Mouse (Mus musculus): ENCODE measurements at regions not wholly inside any gene's neighbourhood (a gene's known extent, or its start where the extent isn't known, plus 50 kb on each side); places are given as distances from the start of the nearest gene placed in this dataset.

DNA sequence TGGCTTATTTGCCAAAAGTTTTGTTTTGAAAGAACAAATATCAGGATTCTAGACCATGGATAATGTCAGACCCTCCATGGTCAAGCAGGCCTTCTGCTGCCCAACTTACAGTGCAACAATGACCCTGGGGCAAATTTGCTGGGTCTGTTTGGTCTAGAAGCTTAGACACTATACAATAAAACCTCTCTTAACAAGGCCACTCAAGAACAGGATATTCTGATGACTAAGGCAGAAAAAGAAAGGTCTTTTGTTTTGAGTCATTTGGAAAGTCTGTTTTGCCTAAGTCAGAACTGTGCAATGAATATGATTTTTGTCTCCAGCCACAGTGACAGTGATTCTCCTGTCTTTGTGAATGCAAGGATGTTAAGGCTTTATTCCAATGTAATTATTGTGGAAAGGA is 1435.0 kb downstream of the Slc22a22 start:
- no peak for DNase-seq (ENCODE audit: low read depth)

DNA sequence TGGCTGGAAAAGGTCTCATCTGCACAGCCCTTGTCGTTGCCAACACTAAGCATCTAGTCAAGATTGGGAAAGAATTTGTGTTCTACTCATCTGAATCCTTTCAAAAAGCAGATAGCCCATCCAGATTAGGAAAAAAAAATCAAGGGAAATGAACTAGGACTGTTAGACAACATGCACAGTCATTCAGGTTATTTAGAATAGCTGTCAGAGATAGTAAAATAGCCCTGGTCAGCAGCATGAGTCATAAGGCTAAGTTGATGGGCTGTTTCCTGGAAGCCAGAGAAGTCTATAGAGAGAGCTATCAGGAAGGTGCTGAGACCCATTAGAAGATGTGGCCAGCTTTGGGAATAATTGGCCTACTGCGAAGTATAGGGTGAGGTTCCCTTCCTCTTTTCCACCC is 1447.4 kb downstream of the Slc22a22 start:
- DNase-seq (ENCODE audit: low read depth) = no peak

DNA sequence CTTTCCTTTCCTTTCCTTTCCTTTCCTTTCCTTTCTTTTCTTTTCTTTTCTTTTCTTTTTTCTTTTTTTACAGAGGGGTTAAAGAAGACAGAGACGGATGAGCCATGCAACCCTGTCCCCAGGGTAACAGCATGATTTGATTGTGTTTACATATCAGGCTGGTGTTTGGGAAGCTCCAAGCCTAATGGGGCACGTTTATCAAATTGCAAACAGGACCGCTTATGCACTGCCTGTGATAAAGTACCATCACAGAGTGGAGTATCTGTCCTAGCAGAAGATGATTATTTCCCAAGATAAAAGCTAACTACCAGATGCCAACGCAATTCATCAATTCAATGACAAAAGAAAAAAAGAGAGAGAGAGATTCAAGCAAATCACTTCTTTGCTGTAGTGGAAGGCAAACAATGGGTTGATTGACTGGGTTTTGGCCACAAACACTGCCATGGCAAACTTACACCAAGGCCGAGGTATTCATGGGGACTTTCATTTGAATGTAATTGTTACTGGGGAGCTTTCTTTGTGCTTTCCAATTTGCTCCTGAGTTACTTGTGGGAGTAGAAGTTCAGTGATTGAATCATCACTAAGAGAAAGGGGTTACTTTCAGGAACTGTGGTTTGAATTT is 1450.1 kb downstream of the Slc22a22 start:
- no peak for DNase-seq (ENCODE audit: low read depth)

DNA sequence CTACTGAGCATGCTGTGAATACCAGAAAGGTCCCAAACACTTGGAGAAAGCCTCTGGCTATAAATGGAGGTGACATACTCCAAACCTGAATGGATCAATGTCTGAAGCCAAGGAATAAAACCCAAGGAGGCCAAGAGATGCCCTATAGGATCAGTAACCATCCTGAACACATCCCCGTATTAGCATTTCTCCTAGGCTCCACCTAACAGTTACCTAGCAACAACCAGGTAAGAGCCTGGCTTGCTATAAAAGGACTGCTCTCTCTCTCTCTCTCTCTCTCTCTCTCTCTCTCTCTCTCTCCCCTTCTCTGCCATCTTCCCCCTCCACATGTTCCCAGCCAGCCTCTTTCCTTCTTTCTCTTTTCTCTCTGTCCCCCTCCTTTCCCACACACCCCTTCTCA is 1452.7 kb downstream of the Slc22a22 start:
- DNase-seq (ENCODE audit: low read depth) = no peak

DNA sequence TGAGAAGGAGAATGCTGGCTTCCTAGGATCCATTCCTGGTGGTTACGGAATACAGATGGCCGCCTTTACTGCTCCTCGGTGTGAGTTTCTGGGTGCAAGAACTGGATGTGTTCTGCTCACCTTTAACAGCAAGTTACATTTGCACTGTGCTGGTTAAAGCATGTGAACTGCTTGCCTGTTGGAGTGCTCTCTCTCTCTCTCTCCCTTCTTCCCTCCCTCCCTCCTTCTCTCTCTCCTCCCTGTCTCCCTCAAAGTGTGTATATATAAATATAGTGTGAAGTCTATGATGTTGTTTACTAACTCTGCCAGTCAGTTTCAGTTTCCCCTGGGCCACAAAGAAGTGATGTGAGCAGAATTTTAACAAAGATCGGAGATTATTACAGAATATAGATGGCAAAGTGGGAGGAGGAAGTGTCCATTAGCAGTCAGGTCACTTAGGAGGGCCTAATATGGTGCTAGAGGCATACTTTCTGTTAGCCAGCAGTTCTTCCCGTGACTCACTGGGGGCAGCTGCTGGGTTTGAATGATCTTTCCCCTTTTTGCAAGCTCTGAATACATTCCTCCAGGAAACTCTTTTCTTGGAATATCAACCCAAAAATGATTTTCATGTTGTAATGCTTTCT is 1453.5 kb downstream of the Slc22a22 start:
- no peak for DNase-seq (ENCODE audit: low read depth)

DNA sequence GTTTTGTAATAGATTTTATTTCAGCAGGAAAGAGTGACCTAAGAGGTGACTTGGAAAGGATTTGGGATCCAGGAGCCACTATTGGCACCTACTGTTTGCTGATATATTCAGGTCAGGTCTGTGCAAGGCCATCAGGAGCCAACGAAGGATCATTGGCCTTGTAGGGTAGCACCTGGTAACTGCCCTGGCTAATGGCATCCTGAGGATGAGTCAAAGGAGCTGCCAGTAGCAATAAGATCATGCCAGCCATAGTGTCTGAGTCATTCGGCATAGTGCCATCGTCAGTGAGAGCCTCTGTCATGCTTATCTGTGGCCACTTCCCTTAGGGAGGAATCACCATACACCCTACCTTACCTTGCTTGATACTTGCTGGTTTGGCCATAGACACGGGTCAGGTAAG is 1455.1 kb downstream of the Slc22a22 start:
- no peak for DNase-seq (ENCODE audit: low read depth)

DNA sequence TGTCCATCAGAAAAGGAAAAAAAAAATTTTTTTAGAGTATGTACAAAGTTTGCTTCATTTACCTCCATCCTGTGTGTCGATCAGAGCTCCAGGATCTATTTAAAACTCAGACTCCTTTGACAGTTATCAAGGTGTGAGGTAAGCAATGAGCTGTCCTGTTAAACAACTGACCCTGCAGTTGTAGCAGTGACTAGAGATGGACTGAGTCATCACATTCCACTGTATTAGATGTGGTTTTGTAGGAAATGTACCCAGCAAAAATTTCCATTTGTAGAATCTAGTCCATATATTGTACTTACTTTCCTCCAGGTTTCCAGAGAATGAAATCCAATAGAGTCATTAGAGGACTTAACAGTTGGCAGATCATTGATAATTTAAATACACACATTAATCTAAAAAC is 1459.3 kb downstream of the Slc22a22 start:
- DNase-seq (ENCODE audit: low read depth) = no peak

DNA sequence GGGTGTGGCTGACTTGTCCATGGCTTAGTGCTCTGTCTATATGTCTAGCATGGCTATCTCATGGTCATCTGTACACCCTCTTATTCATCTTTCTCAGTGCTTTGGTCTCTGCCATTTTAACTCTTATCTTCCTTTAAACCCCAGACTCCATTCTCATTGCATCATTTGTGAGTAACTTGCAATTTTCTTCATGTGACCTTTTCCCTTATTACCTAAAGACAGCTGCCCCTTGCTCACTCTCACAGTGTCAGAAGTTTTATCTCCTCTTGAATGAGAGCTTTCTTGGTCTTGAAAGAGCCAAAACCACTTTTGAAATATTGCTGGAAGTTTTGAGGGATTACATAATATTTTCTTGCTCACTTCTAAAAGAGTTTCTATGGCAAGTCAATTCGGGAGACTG is 1459.9 kb downstream of the Slc22a22 start:
- no peak for DNase-seq (ENCODE audit: low read depth)

DNA sequence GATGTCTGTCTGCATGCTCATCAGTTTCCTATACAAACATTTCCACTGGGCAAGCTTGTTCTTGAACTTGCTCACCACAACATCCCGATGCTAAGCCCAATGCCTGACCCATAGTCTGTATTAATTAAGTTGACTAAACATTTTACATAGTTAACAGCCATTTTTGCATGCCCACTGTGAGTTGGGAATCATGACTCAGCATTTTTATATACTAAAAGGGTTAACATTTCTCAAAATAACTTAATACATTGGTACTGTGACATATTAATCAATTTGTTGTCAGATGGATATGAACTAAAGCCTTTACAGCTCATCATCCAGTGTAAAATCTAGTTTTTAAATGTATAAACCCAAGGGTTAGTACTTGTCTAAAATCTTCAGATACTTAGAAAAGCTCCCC is 1461.4 kb downstream of the Slc22a22 start:
- DNase-seq (ENCODE audit: low read depth) = no peak

DNA sequence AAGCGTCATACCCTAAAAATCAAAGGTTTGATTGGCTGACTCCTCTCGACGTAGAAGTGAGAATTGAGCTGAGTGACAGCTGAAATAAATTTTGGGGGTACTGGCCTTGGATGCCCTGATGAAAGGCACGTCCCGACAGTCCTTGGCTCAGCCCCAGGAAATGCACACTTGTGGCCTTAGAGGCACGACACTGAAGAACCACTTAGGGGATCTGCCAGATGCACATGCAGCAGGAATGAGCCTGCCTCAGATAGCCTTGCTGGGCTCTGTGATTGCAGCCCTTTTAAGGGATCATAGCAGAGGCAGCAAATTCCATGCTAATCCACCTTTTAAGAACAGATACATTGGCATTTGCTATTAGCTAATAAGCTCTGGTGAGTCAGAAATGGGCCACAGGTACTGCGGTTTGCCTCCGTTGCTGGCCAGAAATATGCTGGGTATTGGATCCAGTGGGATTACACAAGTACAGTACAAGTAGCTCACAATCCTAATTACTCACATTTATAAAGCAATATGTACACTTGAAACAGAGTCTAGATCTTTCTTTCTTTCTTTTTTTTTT is 1463.3 kb downstream of the Slc22a22 start:
- DNase-seq (ENCODE audit: low read depth) = no peak

DNA sequence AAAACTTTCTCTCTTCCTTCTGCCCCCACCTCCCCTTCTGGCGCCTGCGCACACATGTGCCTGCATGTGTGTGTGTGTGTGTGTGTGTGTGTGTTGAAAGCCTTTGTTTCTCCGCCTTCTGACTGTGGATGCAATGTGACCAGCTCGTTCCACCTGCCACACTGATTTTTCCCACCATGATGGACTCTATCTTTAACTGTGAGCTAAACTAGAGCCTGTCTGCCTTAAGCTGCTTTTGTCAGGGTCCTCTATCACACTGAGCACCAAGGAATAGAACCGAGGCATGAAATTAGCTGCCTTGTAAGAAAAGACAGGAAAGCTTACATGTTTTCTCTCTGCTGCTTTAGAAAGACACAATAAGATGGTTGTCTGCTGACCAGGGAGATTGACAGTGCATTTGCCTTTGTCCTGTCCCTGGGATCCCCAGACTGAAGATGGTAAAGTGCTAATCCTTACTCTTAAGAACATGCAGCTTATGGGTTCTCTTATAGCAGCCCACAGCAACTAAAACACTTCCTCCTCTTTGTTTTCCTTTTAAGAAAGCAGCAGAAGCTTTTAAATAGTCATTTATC is 1468.7 kb downstream of the Slc22a22 start:
- no peak for DNase-seq (ENCODE audit: low read depth)

DNA sequence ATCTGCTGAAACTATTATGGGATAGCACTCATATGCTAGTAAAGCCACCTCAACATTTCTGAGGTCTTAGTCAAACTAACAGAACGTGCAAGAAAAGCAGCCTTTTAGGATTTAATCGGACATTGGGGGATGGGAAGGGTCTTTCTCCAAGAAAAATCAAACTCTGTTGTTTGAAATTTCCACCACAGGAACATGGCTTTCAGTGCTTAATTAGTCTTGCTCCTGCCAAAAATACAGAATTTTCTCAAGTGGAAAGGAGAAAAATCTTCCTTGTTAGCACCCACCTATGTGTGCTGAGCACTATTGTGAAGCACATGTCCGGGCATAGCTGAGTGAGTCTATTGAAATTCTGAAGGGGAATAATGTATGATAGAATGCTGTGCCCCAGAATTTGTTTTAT is 1470.0 kb downstream of the Slc22a22 start:
- DNase-seq (ENCODE audit: low read depth) = no peak

DNA sequence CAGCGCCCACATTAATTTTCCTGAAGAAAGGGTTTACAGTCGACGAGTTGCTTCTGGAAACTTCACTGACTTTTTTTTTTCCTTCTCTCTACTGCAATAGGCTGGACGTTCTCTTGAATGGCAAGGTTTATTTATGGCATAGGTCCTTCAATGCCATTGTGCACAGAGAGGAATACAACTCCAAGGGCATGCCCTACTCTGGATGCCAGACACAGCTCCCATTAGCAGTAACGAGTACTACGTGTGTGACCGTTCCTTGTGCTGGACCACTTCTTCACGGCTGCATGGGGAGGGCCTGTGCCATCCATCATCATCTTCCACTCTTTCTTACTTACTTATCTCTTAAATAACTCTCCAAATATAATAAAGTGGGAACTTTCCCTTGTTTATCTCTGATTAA is 1472.1 kb downstream of the Slc22a22 start:
- no peak for DNase-seq (ENCODE audit: low read depth)

DNA sequence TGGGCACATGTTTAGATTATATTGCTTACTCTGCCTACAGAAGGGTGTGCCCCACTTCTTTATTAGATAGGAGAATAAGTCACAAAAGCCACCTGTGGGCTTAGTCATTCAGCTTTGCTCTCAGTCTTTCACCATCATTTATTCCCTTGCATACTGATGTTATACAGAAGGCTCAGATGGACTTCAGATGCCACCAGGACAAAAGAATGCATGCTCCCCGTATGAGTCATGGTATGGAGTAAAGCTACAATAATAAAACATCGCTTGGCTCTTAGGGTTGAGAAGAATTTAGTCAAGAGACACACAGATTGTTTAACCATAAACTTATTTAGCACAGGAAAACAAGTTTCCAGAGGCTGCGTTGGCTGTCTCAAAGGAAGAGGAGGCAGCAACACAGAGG is 1473.5 kb downstream of the Slc22a22 start:
- no peak for DNase-seq (ENCODE audit: low read depth)

DNA sequence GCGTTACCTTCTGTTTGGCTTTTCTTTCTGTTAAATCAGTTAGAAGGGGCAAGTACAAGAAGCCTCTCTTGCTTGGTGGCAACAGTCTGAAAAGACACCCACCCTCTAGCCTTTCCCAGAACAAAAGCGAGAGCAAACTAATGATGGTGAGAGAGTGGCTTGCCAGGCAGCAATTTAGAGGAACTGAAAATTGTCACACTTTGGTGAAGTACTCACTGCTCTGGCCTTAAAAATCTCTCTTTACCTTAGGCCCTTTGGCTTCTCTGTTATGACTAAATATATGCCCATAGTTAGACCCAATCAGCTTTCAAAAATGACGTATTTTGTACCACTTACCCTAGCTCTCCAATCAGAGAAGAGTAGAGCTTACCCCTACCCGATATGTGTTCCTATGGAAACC is 1477.8 kb downstream of the Slc22a22 start:
- no peak for DNase-seq (ENCODE audit: low read depth)

DNA sequence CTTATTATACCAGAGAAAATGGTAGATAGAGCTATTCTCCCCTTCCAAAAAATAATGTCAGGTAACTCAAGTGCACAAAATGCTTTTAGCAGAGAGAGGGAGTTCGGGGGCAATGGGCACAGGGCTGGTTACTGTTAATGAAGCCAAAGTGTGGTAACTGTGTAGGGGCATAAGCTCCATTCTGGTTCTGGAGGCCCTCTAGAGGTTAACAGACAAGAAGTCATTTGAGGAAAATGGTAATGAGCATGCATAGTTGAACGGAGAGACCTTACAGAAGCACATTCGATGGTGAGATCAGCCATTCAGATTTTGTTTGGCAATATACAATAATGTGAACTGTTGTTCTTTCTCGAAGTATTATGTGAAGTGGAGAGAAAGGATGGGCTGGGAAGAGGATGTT is 1479.4 kb downstream of the Slc22a22 start:
- no peak for DNase-seq (ENCODE audit: low read depth)

DNA sequence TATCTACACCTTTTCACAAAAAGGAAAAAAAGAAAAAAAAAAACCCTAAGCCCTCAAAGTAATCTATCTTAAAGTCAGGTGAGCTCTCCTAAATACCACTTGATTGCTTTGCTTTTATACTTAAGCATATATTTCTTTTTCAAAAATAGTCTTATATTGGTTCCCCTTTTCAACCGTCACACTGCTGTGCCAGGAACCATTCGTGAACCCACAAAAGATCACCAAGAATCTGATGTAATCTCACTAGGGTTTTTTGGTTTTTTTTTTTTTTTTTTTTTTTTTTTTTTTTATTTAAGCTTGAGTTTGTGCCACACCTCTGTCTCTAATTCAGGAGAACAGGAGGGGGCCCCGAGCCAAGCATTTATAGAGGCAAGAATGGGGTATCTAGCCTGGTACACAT is 1482.7 kb downstream of the Slc22a22 start:
- no peak for DNase-seq (ENCODE audit: low read depth)

DNA sequence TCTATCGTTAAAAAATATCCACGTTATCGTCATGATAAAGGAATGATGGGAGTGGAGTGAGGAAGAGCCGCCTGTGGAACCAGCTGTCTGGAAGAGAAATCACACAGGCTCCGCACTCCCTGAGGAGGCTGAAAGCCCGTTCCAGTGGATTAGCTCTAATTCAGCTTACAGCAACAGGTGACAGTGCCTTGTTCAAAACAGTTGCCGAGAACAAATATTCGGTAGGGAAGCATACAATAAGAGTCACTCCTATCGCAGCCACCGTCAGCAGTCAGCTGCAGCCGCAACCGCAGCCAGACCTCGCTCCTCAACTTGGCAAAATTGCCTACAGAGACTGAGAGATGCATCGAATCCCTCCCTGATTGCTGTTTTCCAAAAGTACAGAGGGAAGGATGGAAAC is 1501.6 kb downstream of the Slc22a22 start:
- no peak for DNase-seq (ENCODE audit: low read depth)

DNA sequence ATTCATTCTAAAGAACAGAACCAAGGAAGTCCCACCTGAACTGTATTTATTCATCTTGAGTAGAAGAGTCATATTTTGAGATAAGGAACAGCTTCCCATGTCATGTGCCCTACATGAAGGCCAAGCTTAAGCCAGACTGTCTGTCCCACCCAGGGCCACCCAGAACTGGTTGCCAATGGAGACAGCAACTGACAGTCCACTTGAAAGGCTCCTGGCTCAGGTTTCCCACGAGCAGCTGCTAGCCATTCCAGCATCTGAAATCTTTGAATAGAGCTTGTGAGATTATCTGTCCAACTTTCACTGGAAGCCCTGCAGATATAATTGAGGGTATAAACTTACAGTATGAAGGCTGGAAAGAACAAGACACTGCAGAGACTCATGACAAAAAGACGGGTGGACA is 1510.6 kb downstream of the Slc22a22 start:
- no peak for DNase-seq (ENCODE audit: low read depth)

DNA sequence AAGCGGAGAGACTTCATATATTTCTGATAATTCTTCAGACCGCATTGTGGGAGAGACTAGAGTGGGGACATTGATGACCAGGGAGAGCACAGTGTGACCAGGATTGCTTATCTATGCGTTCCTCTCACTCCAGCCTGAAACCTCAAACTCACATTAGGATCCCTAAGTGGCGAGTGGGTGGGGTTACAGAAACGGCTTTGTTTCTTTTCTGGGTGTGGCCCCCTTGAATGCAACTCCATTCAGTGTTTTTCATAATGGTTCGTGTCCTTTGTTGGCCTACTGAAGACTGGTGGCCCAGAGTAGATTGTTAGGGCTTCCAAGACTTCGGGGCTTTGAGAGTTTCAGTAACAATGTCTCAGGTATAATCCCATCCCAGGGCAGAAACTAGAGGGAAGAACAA is 1512.1 kb downstream of the Slc22a22 start:
- DNase-seq (ENCODE audit: low read depth) = no peak

DNA sequence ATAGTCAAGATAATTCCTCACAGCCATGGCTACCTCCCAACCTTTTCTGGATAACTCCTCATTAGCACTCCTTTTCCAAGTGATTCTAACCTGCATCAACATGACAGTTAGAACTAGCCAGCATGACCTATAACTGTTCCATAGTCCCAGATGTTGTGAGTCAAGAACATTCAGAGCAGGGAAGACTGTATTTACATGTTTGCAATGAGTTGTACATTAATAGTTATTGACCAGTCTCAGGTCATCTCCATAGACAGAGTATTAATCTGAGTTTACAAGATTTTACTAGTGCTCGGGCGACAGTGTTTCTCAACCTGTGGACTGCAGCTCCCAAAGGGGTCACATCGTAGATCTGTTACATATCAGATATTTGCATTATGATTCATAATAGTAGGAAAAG is 1515.3 kb downstream of the Slc22a22 start:
- no peak for DNase-seq (ENCODE audit: low read depth)
